ENCODE assay signal across 12 mouse cellular contexts in the genomic region with DNA sequence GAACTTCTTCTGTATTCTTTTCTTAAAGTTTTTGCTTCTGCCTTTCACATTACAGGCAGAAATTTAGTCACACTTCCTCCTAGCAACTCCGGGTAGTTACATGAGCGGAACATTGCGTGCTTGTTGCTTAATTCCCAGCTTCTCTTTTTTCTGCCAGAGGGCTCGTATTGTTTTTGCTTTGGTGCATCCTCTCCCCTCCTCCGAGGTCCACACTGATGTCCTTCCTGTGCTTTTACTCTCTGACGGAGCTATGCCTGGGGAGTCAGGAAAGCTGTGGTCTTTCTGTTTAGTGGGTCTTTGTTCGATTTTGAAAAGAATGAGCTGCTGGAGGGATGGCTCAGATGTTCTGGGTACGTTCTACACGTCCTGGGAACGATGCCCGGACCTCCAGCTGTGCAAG. TPM values are rescaled to one million over a fixed set of nuclear protein-coding genes. Genes with fewer than 3 reads are reported as not detected.
DNase-seq lines count a peak whose midpoint lies in the region; ATAC-seq and TF ChIP-seq lines count a peak whose summit lies in the region.
"Had no signal": no experiment of that assay in that cellular context is flagged by ENCODE, and none has a peak within 500 bp of the region (broad histone marks: within the 10 kb centered on the region; RNA-seq: fewer than 3 reads in every experiment).

No protein-coding gene starts in this region.

- H3K36me3 ChIP-seq in spleen, adult 2 months (ENCODE audit: control insufficient read depth, insufficient read depth, low read length): peaks cover 32% of the 10 kb centered on the region
- H3K36me3 ChIP-seq in liver, postnatal 0 days (replicated peaks; ENCODE audit: insufficient read depth, low read length): peaks cover 50% of the 10 kb centered on the region
- H3K36me3 ChIP-seq in midbrain, embryonic 15.5 days (replicated peaks): peaks cover 47% of the 10 kb centered on the region
- H3K36me3 ChIP-seq in hindbrain, embryonic 11.5 days (ENCODE audit: control insufficient read depth, insufficient read depth, low read length): 0 out of 2 replicates have a peak, but pooled peaks cover 4% of the 10 kb centered on the region

- peak; percentile 35; the same call in 1 of the 2 replicates for ATAC-seq in liver, postnatal 0 days
- peak; percentile 62; the same call in 1 of the 2 replicates for ATAC-seq in neutrophil, adult 5-6 weeks (ENCODE audit: extremely low read depth, insufficient number of reproducible peaks, low FRiP score, poor library complexity, severe bottlenecking)
- no peak for ATAC-seq in midbrain, embryonic 15.5 days (replicated peaks)
- ATAC-seq in hindbrain, embryonic 11.5 days (ENCODE audit: low FRiP score): no peak

- H3K4me1 ChIP-seq in spleen, adult 2 months (ENCODE audit: control insufficient read depth, insufficient read depth, insufficient read length): no peaks in the 10 kb centered on the region
- no peaks in the 10 kb centered on the region for H3K4me1 ChIP-seq in liver, postnatal 0 days (ENCODE audit: insufficient read depth)
- H3K4me1 ChIP-seq in midbrain, embryonic 15.5 days: no peaks in the 10 kb centered on the region
- H3K4me1 ChIP-seq in hindbrain, embryonic 11.5 days (replicated peaks; ENCODE audit: control insufficient read depth, insufficient read depth, low read length): no peaks in the 10 kb centered on the region
- H3K4me1 ChIP-seq: embryonic facial prominence, embryonic 12.5 days; liver, embryonic 13.5 days had no signal

- no peak for TF ChIP-seq CTCF in spleen, adult 2 months (IDR thresholded peaks at IDR 0.05; ENCODE audit: extremely low read depth, insufficient read depth, insufficient read length, insufficient replicate concordance)
- TF ChIP-seq CTCF in liver, postnatal 0 days (IDR thresholded peaks at IDR 0.05; ENCODE audit: low read depth): no peak

- H3K9me3 ChIP-seq in liver, postnatal 0 days (ENCODE audit: low read length): no peaks in the 10 kb centered on the region
- H3K9me3 ChIP-seq in midbrain, embryonic 15.5 days: no peaks in the 10 kb centered on the region
- H3K9me3 ChIP-seq in hindbrain, embryonic 11.5 days (ENCODE audit: control insufficient read depth, low read length): no peaks in the 10 kb centered on the region
- H3K9me3 ChIP-seq: embryonic facial prominence, embryonic 12.5 days; liver, embryonic 13.5 days had no signal

- H3K27ac ChIP-seq in spleen, adult 2 months (ENCODE audit: insufficient read depth, low read length): peak overlapping the region; percentile 55
- H3K27ac ChIP-seq in liver, postnatal 0 days (ENCODE audit: low read depth): peak overlapping the region; percentile 78
- no peak overlapping the region for H3K27ac ChIP-seq in midbrain, embryonic 15.5 days
- no peak overlapping the region for H3K27ac ChIP-seq in hindbrain, embryonic 11.5 days (ENCODE audit: low read depth, low read length)
- H3K27ac ChIP-seq: embryonic facial prominence, embryonic 12.5 days; liver, embryonic 13.5 days had no signal

- no peak overlapping the region for H3K4me3 ChIP-seq in spleen, adult 2 months (ENCODE audit: extremely low read depth, insufficient read depth, insufficient read length)
- H3K4me3 ChIP-seq in liver, postnatal 0 days (ENCODE audit: low read depth, low read length): no peak overlapping the region
- no peak overlapping the region for H3K4me3 ChIP-seq in midbrain, embryonic 15.5 days
- no peak overlapping the region for H3K4me3 ChIP-seq in hindbrain, embryonic 11.5 days (ENCODE audit: low read depth, low read length)
- H3K4me3 ChIP-seq: embryonic facial prominence, embryonic 12.5 days; liver, embryonic 13.5 days had no signal

- H3K27me3 ChIP-seq in spleen, adult 2 months (ENCODE audit: control insufficient read depth, insufficient read depth, low read length): no peaks in the 10 kb centered on the region
- H3K27me3 ChIP-seq in liver, postnatal 0 days (ENCODE audit: insufficient read depth, low read length): no peaks in the 10 kb centered on the region
- no peaks in the 10 kb centered on the region for H3K27me3 ChIP-seq in midbrain, embryonic 15.5 days (replicated peaks)
- H3K27me3 ChIP-seq in hindbrain, embryonic 11.5 days (ENCODE audit: control insufficient read depth, insufficient read depth, low read length): no peaks in the 10 kb centered on the region
- H3K27me3 ChIP-seq: CH12.LX; embryonic facial prominence, embryonic 12.5 days; liver, embryonic 13.5 days had no signal

- peak; percentile 10 for DNase-seq in kidney, adult 18-20 months
- no peak for DNase-seq in kidney, postnatal 25 days
- DNase-seq in spleen, adult 2 months (ENCODE audit: low read depth in 1 of 2, low spot score in 2 of 2): no peak
- DNase-seq in spleen, adult 18-20 months: no peak
- DNase-seq in liver, postnatal 0 days: peak; percentile 44
- no peak for DNase-seq in hindbrain, embryonic 11.5 days (ENCODE audit: low spot score)
- DNase-seq: cerebellum, adult 11 months; liver, embryonic 13.5 days had no signal

- H3K4me2 ChIP-seq in liver, postnatal 0 days (ENCODE audit: low read depth, low read length): peak overlapping the region; percentile 31
- no peak overlapping the region for H3K4me2 ChIP-seq in midbrain, embryonic 15.5 days
- H3K4me2 ChIP-seq in hindbrain, embryonic 11.5 days (replicated peaks; ENCODE audit: low read depth, low read length): no peak overlapping the region
- H3K4me2 ChIP-seq: embryonic facial prominence, embryonic 12.5 days; liver, embryonic 13.5 days had no signal

- TF ChIP-seq POLR2A in spleen, adult 2 months (IDR thresholded peaks at IDR 0.05; ENCODE audit: low read depth, low read length): no peak

- whole genome bisulfite sequencing in spleen, adult 2 months: 61% methylated on average over 11 of the region's 11 CpGs
- WGBS in liver, postnatal 0 days (ENCODE audit: insufficient replicate concordance): 53% methylated on average over 11 of the region's 11 CpGs
- 72% methylated on average over 11 of the region's 11 CpGs for WGBS in midbrain, embryonic 15.5 days
- 75% methylated on average over 11 of the region's 11 CpGs for WGBS in hindbrain, embryonic 11.5 days

- H3K9ac ChIP-seq in liver, postnatal 0 days (replicated peaks): no peak overlapping the region
- no peak overlapping the region for H3K9ac ChIP-seq in midbrain, embryonic 15.5 days
- H3K9ac ChIP-seq in hindbrain, embryonic 11.5 days (ENCODE audit: low read depth, low read length): no peak overlapping the region
- H3K9ac ChIP-seq: embryonic facial prominence, embryonic 12.5 days; liver, embryonic 13.5 days had no signal

- peak; percentile 58 for TF ChIP-seq EP300 in liver, postnatal 0 days (IDR thresholded peaks at IDR 0.05; ENCODE audit: low read depth)

RNA-seq across cellular contexts. Expression of gene Washc2, which starts 19.9 kb away (rescaled TPM):
- polyA plus RNA-seq in spleen, adult 2 months (2012; rRNA removed): 46.6 and 56.3 TPM in 2 replicates
- 11.5 and 12.3 TPM in 2 replicates for polyA plus RNA-seq in liver, postnatal 0 days (2015; fragmentation: Nextera tagmentation; extraction: Ambion mirVana)
- total RNA-seq in neutrophil, adult 5-6 weeks (2017): 258 and 266 TPM in 2 replicates
- 68.4 and 76.4 TPM in 2 replicates for polyA plus RNA-seq in midbrain, embryonic 15.5 days (2015; fragmentation: Nextera tagmentation; extraction: Ambion mirVana)
- polyA plus RNA-seq in hindbrain, embryonic 11.5 days (2014; fragmentation: Nextera tagmentation; extraction: Ambion mirVana): 58.8 and 62.7 TPM in 2 replicates

RNA-seq across cellular contexts. Expression of gene Tmcc1, which starts 34.5 kb away (rescaled TPM):
- 7.6 TPM in 2 replicates for polyA plus RNA-seq in spleen, adult 2 months (2012; rRNA removed)
- polyA plus RNA-seq in liver, postnatal 0 days (2015; fragmentation: Nextera tagmentation; extraction: Ambion mirVana): 3.7 and 4.0 TPM in 2 replicates
- total RNA-seq in neutrophil, adult 5-6 weeks (2017): 154 and 191 TPM in 2 replicates
- polyA plus RNA-seq in midbrain, embryonic 15.5 days (2015; fragmentation: Nextera tagmentation; extraction: Ambion mirVana): 28.8 and 31.1 TPM in 2 replicates
- polyA plus RNA-seq in hindbrain, embryonic 11.5 days (2014; fragmentation: Nextera tagmentation; extraction: Ambion mirVana): 20.2 and 23.4 TPM in 2 replicates

RNA-seq across cellular contexts. Expression of gene Zfand4, which starts 36.3 kb away (rescaled TPM):
- polyA plus RNA-seq in spleen, adult 2 months (2012; rRNA removed): 0.35 and 0.47 TPM in 2 replicates
- polyA plus RNA-seq in liver, postnatal 0 days (2015; fragmentation: Nextera tagmentation; extraction: Ambion mirVana): 4.9 and 5.7 TPM in 2 replicates
- 33.5 and 41.4 TPM in 2 replicates for total RNA-seq in neutrophil, adult 5-6 weeks (2017)
- 6.8 and 8.5 TPM in 2 replicates for polyA plus RNA-seq in midbrain, embryonic 15.5 days (2015; fragmentation: Nextera tagmentation; extraction: Ambion mirVana)
- 8.1 and 9.4 TPM in 2 replicates for polyA plus RNA-seq in hindbrain, embryonic 11.5 days (2014; fragmentation: Nextera tagmentation; extraction: Ambion mirVana)

Comparison
In these comparisons a context has a peak if more than half of its experiments do, and no peak if none do; other contexts are left out.
1. DNase-seq: peak in kidney, adult 18-20 months (single experiment) and liver, postnatal 0 days (single experiment); none in kidney, postnatal 25 days (0 of 2), spleen, adult 2 months (0 of 2), spleen, adult 18-20 months (0 of 2) and hindbrain, embryonic 11.5 days (single experiment).
2. H3K27ac ChIP-seq: peak in spleen, adult 2 months (single experiment) and liver, postnatal 0 days (single experiment); none in midbrain, embryonic 15.5 days (single experiment) and hindbrain, embryonic 11.5 days (single experiment).
3. ATAC-seq: peak in liver, postnatal 0 days (single experiment) and neutrophil, adult 5-6 weeks (single experiment); none in midbrain, embryonic 15.5 days (single experiment) and hindbrain, embryonic 11.5 days (single experiment).